Mouse (Mus musculus) cerebellum, adult 2 months (tissue): ENCODE data around the gene Ptpn1. TPM values are rescaled to one million over a fixed set of nuclear protein-coding genes. Genes with fewer than 3 reads are reported as not detected.
A peak's percentile ranks its signal among the peaks of the same experiment; 100 is the strongest.

Experiments used
- DNase-seq, 2 experiments: peaks; one replicate each; pipeline ENCODE4 v3.0.0; 2021
- H3K27ac ChIP-seq: fragments of 200-500 bp; 2 replicates; pipeline ENCODE4 v1.5.1; 2012; ENCODE audit warnings: low read length, control low read depth, inconsistent platforms; ENCODE audit not compliant: insufficient read depth
- H3K27me3 ChIP-seq: fragments of 200-500 bp; 2 replicates; pipeline ENCODE4 v1.6.1; 2012; ENCODE audit warnings: inconsistent platforms, mild to moderate bottlenecking, low read length, moderate library complexity; ENCODE audit not compliant: control insufficient read depth, insufficient read depth
- H3K4me1 ChIP-seq: fragments of 200-500 bp; 2 replicates; pipeline ENCODE4 v1.6.1; 2011; ENCODE audit warnings: low read length; ENCODE audit not compliant: control insufficient read depth, insufficient read depth
- H3K4me3 ChIP-seq: fragments of 200-500 bp; replicated peaks from 2 replicates; pipeline ENCODE3; 2011; ENCODE audit warnings: mild to moderate bottlenecking, low read depth, low read length, control low read depth; ENCODE audit not compliant: insufficient read depth
- CTCF ChIP-seq: fragments of 200-500 bp; IDR thresholded peaks from 2 replicates; pipeline ENCODE4 v1.5.1; 2011; ENCODE audit warnings: low read depth, mild to moderate bottlenecking, control low read depth, low read length, moderate library complexity, borderline replicate concordance; ENCODE audit not compliant: insufficient read depth
- POLR2A ChIP-seq: fragments of 200-500 bp; IDR thresholded peaks from 2 replicates; pipeline ENCODE4 v1.6.1; 2011; ENCODE audit warnings: low read length, control low read depth, borderline replicate concordance; ENCODE audit not compliant: insufficient read depth
- WGBS: fragments of 180-500 bp; shearing (Covaris S2); methylation state at CpG from one replicate; pipeline ENCODE4 v1.1.7; 2018; 5-methylcytosine and 5-hydroxymethylcytosine counted together
- polyA plus RNA-seq: library from polyadenylated mRNA; depleted of rRNA; stranded (reverse); fragments of >200 nt; gene quantifications from 2 replicates; pipeline ENCODE4 v1.2.3, GENCODE M21; 2012

Gene Ptpn1
- polyA plus RNA-seq, 1 experiment: 24.5 TPM

GRCm38 (mm10) chr2:168002884-168003283, 71.0 kb downstream of the Ptpn1 start:
- Histone ChIP-seq H3K27ac (no peak overlapping the region), H3K27me3 (no peaks in the 10 kb centered on the region), H3K4me3 (no peak overlapping the region), H3K4me1 (no peaks in the 10 kb centered on the region)
- DNase-seq: no peak
- WGBS: 45% methylated on average over 2 of the region's 2 CpGs
- TF ChIP-seq POLR2A (no peak), CTCF (no peak)

- no peak overlapping the region for H3K27ac ChIP-seq
- DNase-seq: no peak
- H3K4me1 ChIP-seq: no peaks in the 10 kb centered on the region
- WGBS: 26% methylated on average over 12 of the region's 12 CpGs
- TF ChIP-seq CTCF: no peak
- no peak for TF ChIP-seq POLR2A
- H3K4me3 ChIP-seq: no peak overlapping the region
- no peaks in the 10 kb centered on the region for H3K27me3 ChIP-seq
Observed at GRCm38 (mm10) chr2:168003431-168003830, 71.6 kb downstream of the Ptpn1 start.

- no peak overlapping the region for H3K4me3 ChIP-seq
- no peak overlapping the region for H3K27ac ChIP-seq
- TF ChIP-seq POLR2A (no peak), CTCF (peak; percentile 16; the same call in 1 of the 2 replicates)
Observed at GRCm38 (mm10) chr2:168004369-168004768, 72.5 kb downstream of the Ptpn1 start.

GRCm38 (mm10) chr2:168005005-168005404, 73.1 kb downstream of the Ptpn1 start:
- Histone ChIP-seq H3K4me1 (no peaks in the 10 kb centered on the region), H3K4me3 (no peak overlapping the region), H3K27me3 (no peaks in the 10 kb centered on the region), H3K27ac (no peak overlapping the region)
- TF ChIP-seq CTCF: no peak
- TF ChIP-seq POLR2A: no peak
- 74% methylated on average over 3 of the region's 3 CpGs for WGBS
- no peak for DNase-seq

More at GRCm38 (mm10) chr2:168004369-168004768, 72.5 kb downstream of the Ptpn1 start:
- no peak for DNase-seq
- 68% methylated on average over 2 of the region's 2 CpGs for WGBS
- Histone ChIP-seq H3K27me3 (no peaks in the 10 kb centered on the region), H3K4me1 (no peaks in the 10 kb centered on the region)

- Histone ChIP-seq H3K4me3 (no peak overlapping the region), H3K27ac (no peak overlapping the region), H3K4me1 (no peaks in the 10 kb centered on the region), H3K27me3 (no peaks in the 10 kb centered on the region)
- no peak for DNase-seq
- TF ChIP-seq POLR2A: no peak
- TF ChIP-seq CTCF: no peak
- 79% methylated on average over 3 of the region's 3 CpGs for WGBS
Observed at GRCm38 (mm10) chr2:168005616-168006015, 73.8 kb downstream of the Ptpn1 start.

- no peaks in the 10 kb centered on the region for H3K27me3 ChIP-seq
- WGBS: 66% methylated on average over 6 of the region's 6 CpGs
- no peak for DNase-seq
- no peak overlapping the region for H3K27ac ChIP-seq
- no peak overlapping the region for H3K4me3 ChIP-seq
- TF ChIP-seq CTCF (no peak), POLR2A (no peak)
- H3K4me1 ChIP-seq: no peaks in the 10 kb centered on the region
Observed at GRCm38 (mm10) chr2:168006489-168006888, 74.6 kb downstream of the Ptpn1 start.

- Histone ChIP-seq H3K4me1 (no peaks in the 10 kb centered on the region), H3K27me3 (no peaks in the 10 kb centered on the region), H3K4me3 (no peak overlapping the region), H3K27ac (no peak overlapping the region)
- no peak for DNase-seq
- 82% methylated on average over 3 of the region's 3 CpGs for WGBS
- TF ChIP-seq POLR2A (no peak), CTCF (no peak)
Observed at GRCm38 (mm10) chr2:168008132-168008531, 76.3 kb downstream of the Ptpn1 start.

GRCm38 (mm10) chr2:168009936-168010668, 78.2 kb downstream of the Ptpn1 start, which contains the start of gene Ripor3:
TSS of gene Ripor3 (minus strand) at chr2:168010618.
- TF ChIP-seq POLR2A: no peak
- peak; percentile 44; the same call in 1 of the 2 replicates for TF ChIP-seq CTCF
- 34% methylated on average over 9 of the region's 9 CpGs for WGBS
- DNase-seq: peak; percentile 23 to 41
- H3K4me1 ChIP-seq: no peaks in the 10 kb centered on the region
- no peak within 1 kb of the TSS for H3K4me3 ChIP-seq
- no peak within 1 kb of the TSS for H3K27ac ChIP-seq
- H3K27me3 ChIP-seq: no peaks in the 10 kb centered on the region

- no peak for TF ChIP-seq POLR2A
- no peak for TF ChIP-seq CTCF
- H3K4me3 ChIP-seq: no peak overlapping the region
- H3K27ac ChIP-seq: no peak overlapping the region
- no peaks in the 10 kb centered on the region for H3K4me1 ChIP-seq
- 67% methylated on average over 11 of the region's 11 CpGs for WGBS
- no peaks in the 10 kb centered on the region for H3K27me3 ChIP-seq
- no peak for DNase-seq
Observed at GRCm38 (mm10) chr2:168010893-168011292, 79.0 kb downstream of the Ptpn1 start.
